Mouse (Mus musculus) embryonic facial prominence, embryonic 13.5 days (tissue): ENCODE results near the gene Scp2. TPM values are rescaled to one million over a fixed set of nuclear protein-coding genes. Genes with fewer than 3 reads are reported as not detected.
"Not testable (repeated sequence)": the region's sequence is repeated elsewhere in the genome, so short reads cannot be mapped to it uniquely, and the experiment has no call there.

Experiments used
- ATAC-seq: fragments of 200-750 bp; cut with Nextera tagmentation; 2 replicates; pipeline ENCODE4 v1.8.0; 2017; ENCODE audit warnings: low read depth; ENCODE audit not compliant: insufficient number of reproducible peaks, insufficient read depth, low FRiP score, low TSS enrichment
- H3K27ac ChIP-seq: fragments of 300-500 bp; sonication (generic); 2 replicates; pipeline ENCODE4 v1.5.1; 2015; ENCODE audit warnings: moderate library complexity, mild to moderate bottlenecking, inconsistent platforms
- H3K27me3 ChIP-seq: fragments of 300-500 bp; sonication (generic); 2 replicates; pipeline ENCODE4 v1.6.1; 2015; ENCODE audit warnings: mild to moderate bottlenecking, inconsistent platforms
- H3K36me3 ChIP-seq: fragments of 300-500 bp; sonication (generic); 2 replicates; pipeline ENCODE4 v1.6.1; 2015; ENCODE audit warnings: mild to moderate bottlenecking, inconsistent platforms
- H3K4me1 ChIP-seq: fragments of 300-500 bp; sonication (generic); 2 replicates; pipeline ENCODE4 v1.6.1; 2015; ENCODE audit warnings: inconsistent platforms
- H3K4me2 ChIP-seq: fragments of 300-500 bp; sonication (generic); 2 replicates; pipeline ENCODE4 v1.6.1; 2015; ENCODE audit warnings: moderate library complexity, mild to moderate bottlenecking, inconsistent platforms
- H3K4me3 ChIP-seq: fragments of 300-500 bp; sonication (generic); 2 replicates; pipeline ENCODE4 v1.5.1; 2015; ENCODE audit warnings: mild to moderate bottlenecking, inconsistent platforms
- H3K9ac ChIP-seq: fragments of 300-500 bp; sonication (generic); 2 replicates; pipeline ENCODE4 v1.6.1; 2015; ENCODE audit warnings: mild to moderate bottlenecking, inconsistent platforms
- H3K9me3 ChIP-seq: fragments of 300-500 bp; sonication (generic); 2 replicates; pipeline ENCODE4 v1.6.1; 2016; ENCODE audit warnings: inconsistent platforms
- WGBS: fragments of 180-500 bp; shearing (Covaris S2); methylation state at CpG from one replicate; pipeline ENCODE4 v1.1.7; 2015; ENCODE audit warnings: mixed read lengths; 5-methylcytosine and 5-hydroxymethylcytosine counted together
- polyA plus RNA-seq: library from polyadenylated mRNA; unstranded; fragments of >200 nt; fragmentation: Nextera tagmentation; extraction: Ambion mirVana; gene quantifications from 2 replicates; pipeline ENCODE4 v1.2.1, GENCODE M21; 2015

The Scp2 gene
- polyA plus RNA-seq, 1 experiment from 2014 or later, result 176 TPM

- Histone ChIP-seq H3K36me3 (peaks cover 20% of the 10 kb centered on the region), H3K9me3 (no peaks in the 10 kb centered on the region), H3K4me2 (no peak overlapping the region), H3K4me1 (no peaks in the 10 kb centered on the region), H3K27ac (no peak overlapping the region), H3K27me3 (no peaks in the 10 kb centered on the region), H3K4me3 (no peak overlapping the region), H3K9ac (no peak overlapping the region)
- ATAC-seq, result no peak
- WGBS, result 79% methylated on average over 6 of the region's 6 CpGs
Observed at GRCm38 (mm10) chr4:108092741-108093397, 51.9 kb downstream of the Scp2 start.

GRCm38 (mm10) chr4:108083993-108084392 is 60.8 kb downstream of the Scp2 start:
- peaks cover 8% of the 10 kb centered on the region for H3K4me1 ChIP-seq
- WGBS, result 91% methylated on average over 2 of the region's 2 CpGs
- no peak for ATAC-seq

GRCm38 (mm10) chr4:108083032-108083735 is 61.6 kb downstream of the Scp2 start:
- Histone ChIP-seq H3K4me2 (no peak overlapping the region), H3K9me3 (no peaks in the 10 kb centered on the region), H3K36me3 (peaks cover 15% of the 10 kb centered on the region; the same call in 1 of the 2 replicates), H3K27ac (no peak overlapping the region), H3K4me1 (peaks cover 8% of the 10 kb centered on the region), H3K9ac (no peak overlapping the region), H3K27me3 (no peaks in the 10 kb centered on the region), H3K4me3 (no peak overlapping the region)
- WGBS, result 78% methylated on average over 6 of the region's 6 CpGs
- ATAC-seq, result no peak

More at GRCm38 (mm10) chr4:108083993-108084392, 60.8 kb downstream of the Scp2 start:
- Histone ChIP-seq H3K4me2 (no peak overlapping the region), H3K27ac (no peak overlapping the region), H3K27me3 (no peaks in the 10 kb centered on the region), H3K9me3 (no peaks in the 10 kb centered on the region), H3K36me3 (peaks cover 15% of the 10 kb centered on the region; the same call in 1 of the 2 replicates), H3K4me3 (no peak overlapping the region), H3K9ac (no peak overlapping the region)

- no peaks in the 10 kb centered on the region for H3K27me3 ChIP-seq
- no peak overlapping the region for H3K9ac ChIP-seq
- H3K36me3 ChIP-seq, result peaks cover 15% of the 10 kb centered on the region; the same call in 1 of the 2 replicates
- no peak for ATAC-seq
- H3K4me2 ChIP-seq, result no peak overlapping the region
- H3K4me3 ChIP-seq, result no peak overlapping the region
- H3K9me3 ChIP-seq, result no peaks in the 10 kb centered on the region
- H3K27ac ChIP-seq, result no peak overlapping the region
- WGBS, result 86% methylated on average over 2 of the region's 2 CpGs
- peaks cover 8% of the 10 kb centered on the region for H3K4me1 ChIP-seq
Observed at GRCm38 (mm10) chr4:108082401-108082806, 62.4 kb downstream of the Scp2 start.

- Histone ChIP-seq H3K4me3 (no peak overlapping the region), H3K4me2 (no peak overlapping the region), H3K9me3 (no peaks in the 10 kb centered on the region), H3K9ac (no peak overlapping the region), H3K36me3 (peaks cover 8% of the 10 kb centered on the region; the same call in 1 of the 2 replicates), H3K27me3 (no peaks in the 10 kb centered on the region), H3K4me1 (peaks cover 8% of the 10 kb centered on the region), H3K27ac (no peak overlapping the region)
- ATAC-seq, result no peak
- 82% methylated on average over 5 of the region's 5 CpGs for WGBS
Observed at GRCm38 (mm10) chr4:108080876-108081275, 63.9 kb downstream of the Scp2 start.

- H3K9ac ChIP-seq, result no peak overlapping the region
- H3K36me3 ChIP-seq, result peaks cover 4% of the 10 kb centered on the region; the same call in 1 of the 2 replicates
- 25% methylated on average over 2 of the region's 2 CpGs for WGBS
- no peaks in the 10 kb centered on the region for H3K27me3 ChIP-seq
- no peaks in the 10 kb centered on the region for H3K9me3 ChIP-seq
- peaks cover 8% of the 10 kb centered on the region for H3K4me1 ChIP-seq
- no peak overlapping the region for H3K4me3 ChIP-seq
- no peak overlapping the region for H3K4me2 ChIP-seq
- H3K27ac ChIP-seq, result 0 out of 2 replicates have a peak overlapping the region, but pooled peaks have one; percentile 28
- no peak for ATAC-seq
Observed at GRCm38 (mm10) chr4:108079762-108080161, 65.0 kb downstream of the Scp2 start.

- H3K9ac ChIP-seq, H3K4me1 ChIP-seq, ATAC-seq, H3K9me3 ChIP-seq, H3K4me3 ChIP-seq, H3K27me3 ChIP-seq, H3K36me3 ChIP-seq, H3K4me2 ChIP-seq, H3K27ac ChIP-seq: not testable (repeated sequence)
- 62% methylated on average over 15 of the region's 15 CpGs for WGBS
Observed at GRCm38 (mm10) chr4:108079191-108079590, 65.6 kb downstream of the Scp2 start.

- Histone ChIP-seq H3K9me3 (no peaks in the 10 kb centered on the region), H3K27ac (no peak overlapping the region), H3K36me3 (no peaks in the 10 kb centered on the region), H3K4me3 (no peak overlapping the region), H3K9ac (no peak overlapping the region), H3K27me3 (no peaks in the 10 kb centered on the region), H3K4me2 (no peak overlapping the region), H3K4me1 (peaks cover 8% of the 10 kb centered on the region)
- 81% methylated on average over 3 of the region's 3 CpGs for WGBS
- ATAC-seq, result no peak
Observed at GRCm38 (mm10) chr4:108077224-108077955, 67.4 kb downstream of the Scp2 start.

GRCm38 (mm10) chr4:108074204-108074823 is 70.5 kb downstream of the Scp2 start:
- 95% methylated on average over 3 of the region's 3 CpGs for WGBS
- Histone ChIP-seq H3K4me2 (no peak overlapping the region), H3K4me1 (peaks cover 11% of the 10 kb centered on the region), H3K9me3 (no peaks in the 10 kb centered on the region), H3K9ac (no peak overlapping the region), H3K27me3 (no peaks in the 10 kb centered on the region), H3K27ac (no peak overlapping the region), H3K4me3 (no peak overlapping the region), H3K36me3 (no peaks in the 10 kb centered on the region)
- ATAC-seq, result no peak

- no peaks in the 10 kb centered on the region for H3K9me3 ChIP-seq
- peaks cover 12% of the 10 kb centered on the region for H3K36me3 ChIP-seq
- no peak overlapping the region for H3K9ac ChIP-seq
- H3K4me1 ChIP-seq, result peaks cover 11% of the 10 kb centered on the region
- no peak overlapping the region for H3K4me2 ChIP-seq
- H3K4me3 ChIP-seq, result no peak overlapping the region
- no peak overlapping the region for H3K27ac ChIP-seq
- 90% methylated on average over 3 of the region's 3 CpGs for WGBS
- ATAC-seq, result no peak
- H3K27me3 ChIP-seq, result no peaks in the 10 kb centered on the region
Observed at GRCm38 (mm10) chr4:108072086-108072485, 72.7 kb downstream of the Scp2 start.

- Histone ChIP-seq H3K4me2 (peak overlapping the region; percentile 82), H3K4me3 (peak overlapping the region; percentile 61), H3K4me1 (peaks cover 11% of the 10 kb centered on the region), H3K9ac (peak overlapping the region; percentile 80), H3K9me3 (no peaks in the 10 kb centered on the region), H3K36me3 (peaks cover 13% of the 10 kb centered on the region), H3K27ac (no peak overlapping the region), H3K27me3 (no peaks in the 10 kb centered on the region)
- peak; percentile 94 for ATAC-seq
- 2% methylated on average over 26 of the region's 26 CpGs for WGBS
Observed at GRCm38 (mm10) chr4:108071235-108071901, 73.4 kb downstream of the Scp2 start.
